Mouse (Mus musculus) ZHBTc4 (cell line): ENCODE results near the gene Psd.
A peak's percentile ranks its signal among the peaks of the same experiment; 100 is the strongest.

Source experiments
- DNase-seq: peaks from one replicate; pipeline ENCODE4 v3.0.0-alpha.2; 2011; ENCODE audit warnings: low read depth, low spot score

Psd gene

DNA sequence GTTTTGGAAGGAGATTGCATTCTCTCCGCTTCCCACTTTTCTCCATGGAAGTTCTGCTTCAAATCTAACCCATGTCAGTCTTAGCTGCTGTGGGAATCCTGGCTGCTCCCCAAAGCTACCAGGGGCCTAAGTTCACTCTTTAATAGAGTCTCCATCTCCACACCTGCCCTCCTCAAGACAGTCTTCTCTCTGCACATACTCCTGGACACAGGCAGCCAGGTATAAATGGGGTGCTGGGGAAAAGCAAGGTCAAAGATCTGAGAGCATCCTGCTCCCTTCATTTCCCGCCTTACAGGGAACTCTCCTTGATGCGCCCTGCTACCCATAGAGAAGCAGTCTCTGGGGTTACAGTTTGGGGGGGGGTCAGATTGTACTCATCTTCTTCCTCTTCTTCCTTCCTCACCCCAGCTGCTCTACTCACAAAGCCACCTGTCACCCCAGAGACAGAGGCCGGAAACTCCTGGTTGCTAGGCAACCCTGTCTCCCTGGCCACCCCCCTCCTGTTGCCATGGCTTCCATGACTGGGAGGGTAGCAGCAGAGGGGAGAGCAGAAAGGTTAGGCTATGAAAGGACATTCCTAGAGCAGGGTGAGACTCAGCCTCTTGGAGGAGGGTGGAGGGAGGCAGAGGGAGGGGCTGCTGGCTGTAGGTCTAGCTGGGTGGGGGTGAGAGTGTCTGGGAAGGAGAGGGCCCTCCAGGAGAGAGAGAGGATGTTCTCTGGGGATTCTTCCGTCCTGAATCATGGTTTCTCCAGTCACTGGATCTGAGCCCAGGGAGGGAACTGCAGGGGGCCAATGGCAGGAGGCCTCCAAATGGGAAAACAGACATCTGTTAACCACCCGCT, 5.6 kb downstream of the Psd start:
- DNase-seq, result peak; percentile 57

DNA sequence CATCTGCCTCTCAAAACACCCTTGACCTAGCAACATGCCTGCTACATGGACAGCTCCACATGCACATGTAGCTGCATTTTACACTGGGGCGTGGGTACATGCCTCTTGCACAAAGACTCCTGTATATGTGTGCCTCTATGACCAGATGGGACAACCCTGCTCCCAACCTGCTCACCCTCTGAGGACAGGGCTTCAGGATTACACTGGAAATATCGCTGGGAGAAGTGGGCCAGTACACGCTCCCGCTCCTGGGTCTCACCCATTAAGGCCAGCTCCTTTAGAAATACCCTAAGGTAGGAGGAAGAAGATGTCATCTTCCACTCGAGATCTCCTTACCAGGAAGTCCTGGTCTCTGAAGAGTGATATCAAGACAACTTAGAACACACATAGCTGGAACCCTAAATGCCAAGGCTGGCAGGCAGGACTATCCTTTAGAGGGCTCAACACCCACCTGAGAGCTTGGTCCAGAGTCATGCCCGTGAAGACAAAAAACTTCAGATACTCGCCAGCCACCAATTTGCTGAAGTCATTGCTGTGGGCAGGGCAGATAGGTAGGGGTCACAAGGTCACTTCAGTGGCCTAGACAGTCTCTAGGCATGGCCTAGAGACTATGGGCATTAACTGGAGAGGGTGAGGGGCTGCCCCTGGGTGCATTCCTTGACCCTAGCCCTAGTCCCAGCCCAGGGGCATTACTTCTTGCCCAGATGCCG, 6.7 kb downstream of the Psd start:
- DNase-seq, result no peak

DNA sequence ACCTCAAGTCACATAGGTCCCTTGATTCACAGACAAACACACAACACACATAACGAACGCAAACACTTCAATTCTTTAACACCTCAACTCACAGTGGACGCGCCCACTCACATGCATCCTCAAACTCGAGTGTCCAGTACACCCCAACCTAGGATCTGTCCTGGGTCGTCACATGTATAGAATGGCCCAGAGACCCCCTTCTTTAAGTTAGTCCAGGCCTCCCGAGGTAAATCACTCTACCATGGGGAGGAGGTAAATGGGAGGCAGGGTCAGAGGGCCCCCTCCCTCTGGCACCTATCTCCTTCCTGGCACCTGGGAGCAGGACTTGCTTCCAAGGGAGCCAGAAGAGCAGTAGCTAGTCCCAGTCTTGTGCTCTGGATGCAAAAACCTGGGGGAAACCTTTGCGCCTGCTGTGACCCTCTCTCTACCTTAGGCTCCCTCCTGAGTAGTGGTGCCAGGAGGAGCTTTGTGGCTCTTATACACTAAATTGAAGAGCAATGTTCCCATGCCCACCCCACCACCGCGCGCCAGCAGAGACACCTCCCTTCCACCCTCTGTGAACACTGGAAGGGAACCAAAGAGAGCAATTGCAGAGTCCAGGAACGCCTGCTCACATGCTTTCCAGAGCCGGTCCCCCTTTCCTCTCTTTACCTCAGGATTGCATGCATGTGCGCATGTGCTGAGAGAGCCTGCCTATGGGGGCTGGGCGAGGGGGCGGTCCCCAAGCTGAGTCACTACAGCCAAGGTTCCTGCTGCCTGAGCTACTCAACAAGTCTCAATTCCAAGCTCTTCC, 8.2 kb downstream of the Psd start:
- DNase-seq, result peak; percentile 85

DNA sequence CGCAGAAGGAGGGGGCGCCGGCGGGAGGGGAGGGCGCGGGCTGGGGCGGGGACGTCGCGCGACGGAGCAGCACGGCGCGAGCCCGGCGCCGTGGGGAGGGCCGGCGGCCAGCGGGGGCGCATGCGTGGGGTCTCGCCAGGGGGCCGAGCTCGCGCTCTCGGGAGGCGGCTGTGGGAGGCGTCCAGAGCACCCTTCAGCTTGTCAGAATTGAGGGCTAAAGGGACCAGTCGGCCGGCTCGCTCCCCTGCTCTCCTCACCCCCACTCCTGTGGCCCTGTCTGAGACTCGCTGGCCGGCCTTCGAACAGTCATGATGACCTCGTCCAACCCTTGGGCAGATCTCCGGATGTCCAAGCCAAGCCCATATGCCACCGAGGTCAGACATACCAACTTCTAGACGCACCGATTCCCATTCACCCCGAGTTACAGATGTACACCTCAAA, 8.9 kb downstream of the Psd start:
- no peak for DNase-seq

DNA sequence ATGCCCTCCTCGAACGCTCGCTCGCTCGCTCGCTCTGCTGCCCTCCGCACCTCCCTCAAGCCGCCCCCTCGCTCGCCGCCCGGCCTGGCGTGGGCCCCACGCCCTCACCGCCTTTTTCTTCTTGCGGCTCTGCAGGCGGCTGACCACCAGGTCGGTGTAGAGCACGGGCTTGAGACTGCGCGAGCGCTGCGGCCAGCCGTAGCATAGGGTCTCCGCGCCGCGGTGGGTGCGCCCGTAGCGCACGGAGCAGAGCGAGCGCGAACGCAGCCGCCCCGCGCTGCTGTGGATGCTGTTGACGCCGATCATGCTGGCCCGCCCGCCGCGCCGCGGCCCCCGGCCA, 9.4 kb downstream of the Psd start:
- DNase-seq, result peak; percentile 55

DNA sequence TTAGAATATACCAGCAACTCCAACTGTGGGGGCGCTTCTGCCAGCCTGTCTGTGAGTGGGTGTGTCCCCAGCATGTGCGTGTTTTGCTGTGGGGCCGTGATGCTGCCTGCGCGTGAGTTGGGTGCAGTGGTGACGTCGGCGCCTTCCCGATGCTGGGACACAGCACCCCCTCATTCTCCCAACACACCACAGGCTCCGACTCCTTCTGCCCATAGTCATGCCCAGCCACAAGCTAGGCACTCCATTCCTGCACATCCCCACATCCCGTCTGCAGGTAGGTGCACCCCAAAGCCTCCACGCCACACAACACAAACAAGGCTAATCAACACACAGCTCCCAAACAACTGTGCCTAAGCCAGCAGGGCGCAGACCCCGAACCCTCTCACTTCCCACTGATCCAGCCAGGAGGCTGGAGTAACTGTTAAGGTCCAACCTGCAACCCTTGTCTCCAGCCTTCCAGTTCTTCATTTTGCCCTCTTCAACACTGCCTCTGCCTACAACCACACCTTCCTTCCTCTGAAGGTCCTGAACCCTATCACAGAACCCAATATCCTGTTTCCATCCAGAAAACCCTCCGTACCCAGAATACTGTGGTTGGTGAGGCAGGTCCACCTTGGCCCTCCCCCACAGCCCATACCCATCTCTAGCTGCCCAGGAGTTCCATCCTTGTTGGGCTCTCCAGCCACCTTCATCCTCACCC, 10.0 kb downstream of the Psd start:
- no peak for DNase-seq

DNA sequence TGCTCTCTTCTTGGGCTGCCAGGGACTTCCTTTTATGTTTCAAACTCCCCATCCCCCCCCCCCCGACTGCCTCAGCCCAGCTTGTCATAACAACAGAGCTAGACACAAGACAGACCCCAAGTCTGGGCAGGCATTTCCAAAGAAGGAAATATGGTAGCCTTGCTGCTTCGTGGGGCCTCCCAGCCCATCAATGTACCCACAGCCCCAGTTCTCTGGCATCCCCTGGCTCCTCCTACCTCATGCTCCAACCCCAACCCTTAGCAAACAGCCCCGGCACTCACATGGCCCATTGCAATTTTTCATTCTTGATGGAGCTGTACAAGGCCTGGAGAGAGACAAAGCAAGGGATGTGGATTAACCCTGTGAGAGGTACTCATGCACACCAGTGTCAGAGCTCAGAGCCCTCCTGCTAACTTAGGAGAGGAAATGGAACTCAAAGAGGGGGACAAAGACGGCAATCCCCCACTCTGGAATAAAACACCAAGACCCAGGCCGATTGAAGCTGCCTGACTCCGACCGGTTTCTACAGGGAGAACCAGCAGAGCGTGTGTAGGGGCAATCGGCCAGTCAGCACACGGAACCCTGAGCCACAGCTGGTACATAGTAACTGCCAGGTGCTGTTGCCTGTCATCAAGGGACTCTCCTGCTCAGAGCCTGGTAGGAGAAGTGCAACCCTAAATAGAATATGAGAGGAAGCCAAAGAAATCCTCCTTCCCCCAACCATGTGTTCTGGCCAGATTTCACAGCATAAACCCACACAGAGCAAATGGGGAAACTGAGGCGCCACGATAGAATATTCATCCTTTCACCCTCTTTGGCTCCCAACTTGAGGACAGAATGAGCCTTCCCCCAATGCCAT, 11.0 kb downstream of the Psd start:
- no peak for DNase-seq

DNA sequence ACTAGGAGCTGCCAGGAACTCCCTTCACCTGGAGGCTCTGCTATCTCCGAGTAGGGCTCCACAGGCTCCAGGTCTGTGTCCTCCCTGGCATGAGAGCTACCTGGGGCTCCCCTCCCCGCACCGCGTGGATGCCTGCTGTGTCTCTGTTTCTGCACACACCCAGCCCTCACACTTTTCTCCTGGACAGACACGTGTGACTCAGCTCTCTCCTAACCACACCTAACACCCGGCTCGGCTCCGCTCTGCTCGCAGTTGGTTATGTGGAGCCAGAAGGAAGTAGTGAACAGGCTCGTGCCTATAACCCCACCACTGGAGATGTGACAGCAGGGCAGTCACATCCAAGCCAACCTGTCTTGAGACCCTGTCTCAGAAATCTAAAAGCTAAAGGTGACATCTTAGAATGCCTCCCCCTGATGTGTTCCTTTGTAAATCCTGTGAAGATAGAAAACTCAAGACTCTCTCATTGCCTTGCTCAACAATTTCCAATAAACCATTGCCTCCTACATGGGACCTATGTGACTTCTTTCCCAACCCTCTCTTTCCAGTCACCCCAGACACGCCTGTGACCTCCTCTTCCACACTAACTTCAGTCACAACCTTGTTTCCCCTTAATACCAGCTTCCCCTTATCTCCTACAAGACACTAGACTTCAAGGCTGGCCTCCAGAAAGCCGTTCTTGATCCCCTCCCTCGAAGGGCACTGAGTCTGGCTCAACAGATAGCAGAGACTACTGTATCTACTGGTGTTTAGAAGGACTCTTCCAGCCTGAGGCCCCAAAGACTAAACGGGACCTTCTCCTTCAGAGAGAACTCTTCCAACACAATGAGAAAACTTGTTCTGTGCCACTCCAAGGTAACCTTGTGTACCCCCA, 11.8 kb downstream of the Psd start:
- no peak for DNase-seq

DNA sequence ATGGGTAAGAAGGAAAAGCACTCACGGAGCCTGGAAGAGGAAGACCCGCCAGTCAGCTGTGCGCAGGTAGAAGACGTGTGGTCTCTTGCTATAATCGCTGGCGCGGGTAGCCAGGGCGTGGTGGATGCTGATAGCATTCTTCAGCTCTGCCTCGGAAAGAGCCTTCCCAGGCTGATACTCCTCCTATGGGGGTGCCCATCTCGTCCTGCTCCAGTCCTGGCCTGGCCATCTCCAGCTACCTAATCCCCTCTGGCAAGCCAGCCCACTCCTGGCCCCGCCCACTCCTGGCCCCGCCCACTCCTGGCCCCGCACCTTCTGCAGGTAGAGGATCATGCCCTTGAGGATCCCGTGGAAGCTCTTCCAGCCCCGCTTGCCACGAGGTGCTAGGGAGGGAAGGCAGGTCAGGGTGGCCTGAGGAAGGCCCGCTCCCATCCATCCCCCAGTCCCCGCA, 12.8 kb downstream of the Psd start:
- no peak for DNase-seq

DNA sequence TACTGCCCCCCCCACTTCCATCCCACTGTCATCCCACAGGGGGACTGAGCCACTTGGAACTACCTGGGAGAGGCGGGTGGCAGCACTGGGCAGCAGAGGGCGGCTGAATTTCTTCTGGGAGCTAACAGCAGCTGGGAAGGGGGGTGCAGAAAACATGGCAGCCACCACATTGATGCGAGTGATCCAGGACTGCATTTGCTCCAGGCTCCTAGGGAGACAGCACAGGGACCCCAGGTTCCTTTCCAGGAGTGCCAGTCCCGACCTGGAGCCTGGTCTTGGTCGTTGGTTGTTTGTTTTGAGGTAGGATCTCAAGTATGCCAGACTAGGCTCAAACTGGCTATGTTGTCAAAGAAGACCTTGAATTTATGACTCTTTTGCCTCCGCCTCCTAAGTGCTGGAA, 13.4 kb downstream of the Psd start:
- DNase-seq, result no peak

DNA sequence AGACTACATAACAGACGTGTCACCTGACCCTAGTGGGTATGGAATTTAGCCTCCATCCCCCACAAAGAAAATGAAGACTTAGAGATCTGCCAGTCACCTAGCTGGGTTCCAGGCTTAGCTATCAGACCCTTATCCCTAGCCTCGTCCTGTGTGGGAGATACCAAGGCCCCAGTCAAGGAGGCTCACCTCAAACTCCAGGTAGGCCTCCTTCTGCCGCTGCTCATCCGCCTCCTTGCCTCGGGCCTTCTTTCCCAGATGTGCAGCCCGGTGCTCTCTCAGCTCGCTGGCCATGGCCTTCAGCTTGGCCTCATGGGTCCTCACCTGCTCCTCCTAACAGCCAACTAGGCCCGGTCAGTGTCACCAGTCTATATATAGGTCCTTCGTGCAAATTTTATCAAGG, 13.8 kb downstream of the Psd start:
- DNase-seq, result no peak

DNA sequence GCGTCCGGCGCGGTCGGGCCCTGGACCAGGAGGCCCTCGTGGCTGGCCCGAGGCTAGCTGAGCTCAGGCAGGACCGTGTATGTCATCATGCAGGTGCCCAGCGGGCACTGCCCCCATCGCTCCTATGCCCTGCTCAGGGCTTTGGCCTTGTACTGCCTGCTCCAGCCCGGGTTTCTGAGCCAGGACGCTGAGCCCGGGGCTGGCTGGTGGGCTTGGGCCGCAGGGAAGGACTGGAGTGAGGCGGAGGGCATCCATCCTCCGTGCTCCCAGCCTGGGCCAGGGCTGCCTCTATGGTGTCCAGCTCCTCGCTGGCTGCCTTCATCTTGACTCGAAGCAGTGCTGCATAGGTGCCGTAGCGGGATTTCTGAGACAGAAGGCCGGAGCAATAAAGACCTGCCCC, 14.4 kb downstream of the Psd start:
- no peak for DNase-seq

DNA sequence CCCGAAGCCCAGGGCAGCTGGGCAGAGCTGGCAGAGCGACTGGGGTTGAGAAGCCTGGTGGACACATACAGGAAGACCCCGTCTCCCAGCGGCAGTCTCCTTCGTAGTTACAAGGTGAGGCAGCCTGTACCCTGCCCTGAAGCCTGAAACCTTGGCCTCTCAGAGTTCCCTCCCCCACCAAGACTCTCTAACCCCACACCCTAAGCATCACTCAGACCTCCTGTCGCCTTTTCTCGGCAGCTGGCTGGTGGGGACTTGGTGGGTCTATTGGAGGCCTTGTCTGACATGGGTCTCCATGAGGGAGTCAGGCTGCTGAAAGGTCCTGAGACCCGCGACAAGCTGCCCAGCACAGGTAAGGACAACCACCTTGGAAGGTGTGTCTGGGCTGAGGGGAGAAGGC, 15.6 kb downstream of the Psd start:
- DNase-seq, result no peak

DNA sequence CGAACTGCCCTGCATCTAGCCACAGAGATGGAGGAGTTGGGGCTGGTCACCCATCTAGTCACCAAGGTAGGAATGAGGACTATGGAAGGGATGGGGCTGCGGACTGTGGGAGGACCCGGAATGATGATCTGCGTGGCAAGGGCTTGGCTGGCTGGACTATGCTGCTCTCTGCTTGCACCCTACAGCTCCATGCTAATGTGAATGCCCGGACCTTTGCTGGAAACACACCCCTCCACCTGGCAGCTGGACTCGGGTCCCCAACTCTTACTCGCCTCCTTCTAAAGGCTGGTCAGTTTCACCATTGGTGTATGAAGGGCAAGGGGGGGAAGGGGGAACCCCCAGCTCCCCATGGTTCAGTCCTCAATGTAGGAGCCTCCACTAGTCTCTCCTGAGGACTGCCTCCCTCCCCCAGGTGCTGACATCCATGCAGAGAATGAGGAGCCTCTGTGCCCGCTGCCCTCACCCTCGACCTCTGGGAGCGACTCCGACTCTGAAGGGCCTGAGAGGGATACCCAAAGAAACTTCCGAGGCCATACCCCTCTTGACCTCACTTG, 16.6 kb downstream of the Psd start:
- DNase-seq, result no peak

DNA sequence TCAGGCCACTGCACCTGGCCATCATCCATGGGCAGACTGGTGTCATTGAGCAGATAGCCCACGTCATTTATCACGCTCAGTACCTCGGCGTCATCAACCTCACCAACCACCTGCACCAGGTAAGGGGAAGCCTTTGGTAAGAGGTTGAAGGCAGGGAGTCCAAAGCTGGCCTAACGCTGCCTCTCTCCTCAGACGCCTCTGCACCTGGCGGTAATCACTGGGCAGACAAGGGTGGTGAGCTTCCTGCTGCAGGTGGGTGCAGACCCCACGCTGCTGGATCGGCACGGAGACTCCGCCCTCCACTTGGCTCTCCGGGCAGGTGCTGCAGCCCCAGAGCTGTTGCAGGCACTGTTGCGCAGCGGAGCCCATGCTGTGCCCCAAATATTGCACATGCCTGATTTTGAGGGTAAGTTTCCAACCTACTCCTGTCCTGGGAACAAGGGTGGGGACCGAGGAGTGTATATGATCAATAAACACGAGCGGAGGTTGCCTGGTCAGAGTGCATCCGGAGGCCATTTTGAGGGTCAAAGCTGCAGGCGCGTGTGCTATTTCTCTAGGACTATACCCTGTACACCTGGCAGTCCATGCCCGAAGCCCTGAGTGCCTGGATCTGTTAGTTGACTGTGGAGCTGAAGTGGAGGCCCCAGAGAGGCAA, 17.2 kb downstream of the Psd start:
- DNase-seq, result no peak

DNA sequence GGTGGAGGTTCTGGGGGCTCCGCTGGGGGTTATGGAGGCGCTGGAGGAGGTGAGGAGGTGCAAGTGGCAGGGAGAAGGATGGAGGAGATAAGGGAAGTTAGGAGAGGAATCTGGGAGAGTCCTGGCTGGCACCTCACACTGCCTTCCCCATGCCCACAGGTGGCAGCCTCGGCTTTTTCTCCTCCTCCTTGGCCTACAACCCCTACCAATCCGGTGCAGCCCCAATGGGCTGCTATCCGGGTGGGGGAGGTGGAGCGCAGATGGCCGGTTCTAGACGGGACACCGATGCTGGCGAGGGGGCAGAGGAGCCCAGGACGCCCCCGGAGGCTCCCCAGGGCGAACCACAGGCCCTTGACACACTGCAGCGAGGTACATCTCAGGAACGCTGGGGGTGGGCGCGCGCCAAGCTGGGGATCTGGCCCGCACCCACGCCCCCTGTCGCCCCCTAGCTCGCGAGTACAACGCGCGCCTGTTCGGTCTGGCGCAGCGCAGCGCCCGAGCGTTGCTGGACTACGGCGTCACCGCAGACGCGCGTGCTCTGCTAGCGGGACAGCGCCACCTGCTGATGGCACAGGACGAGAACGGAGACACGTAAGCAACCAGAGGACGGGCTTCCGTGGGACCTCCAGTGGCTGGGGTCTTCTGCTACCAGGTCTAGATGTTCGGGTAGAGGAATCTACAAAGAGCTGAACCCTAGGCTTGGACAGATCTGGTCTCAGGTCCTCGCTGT, 18.1 kb downstream of the Psd start:
- DNase-seq, result peak; percentile 93

DNA sequence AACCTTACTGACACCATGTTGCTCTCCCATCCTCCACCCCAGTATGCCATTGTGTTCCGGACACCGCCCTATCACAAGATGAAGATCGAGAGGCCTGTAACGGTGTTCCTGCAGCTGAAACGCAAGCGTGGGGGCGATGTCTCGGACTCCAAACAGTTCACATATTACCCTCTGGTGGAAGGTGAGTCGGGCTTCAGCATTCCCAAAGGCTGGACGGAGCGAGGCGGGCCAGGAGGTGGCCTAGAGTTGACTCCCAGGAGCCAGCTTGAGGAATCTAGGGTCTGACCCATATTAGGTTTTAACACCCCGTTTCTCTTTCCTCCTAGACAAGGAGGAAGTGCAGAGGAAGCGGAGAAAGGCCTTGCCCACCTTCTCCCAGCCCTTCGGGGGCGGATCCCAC, 18.7 kb downstream of the Psd start:
- no peak for DNase-seq

DNA sequence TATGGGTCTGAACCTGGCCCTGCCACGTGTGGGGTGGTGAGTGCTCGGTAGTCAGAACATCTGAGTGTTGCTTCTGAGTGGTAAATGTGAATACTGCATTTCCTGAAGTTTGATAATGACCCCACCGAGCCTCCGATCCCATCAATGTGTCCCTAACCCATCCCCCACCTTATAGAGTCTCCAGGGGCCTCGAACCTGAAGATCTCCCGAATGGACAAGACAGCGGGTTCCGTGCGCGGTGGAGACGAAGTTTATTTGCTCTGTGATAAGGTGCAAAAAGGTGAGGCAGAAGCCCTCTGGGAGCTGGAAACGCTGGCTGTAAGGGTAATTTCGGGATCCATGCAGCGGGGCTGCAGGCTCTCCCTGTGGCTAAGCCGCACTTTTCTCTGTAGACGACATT, 19.2 kb downstream of the Psd start:
- DNase-seq, result no peak
